In genomic region chr19:51201391-51201790, GRCm38 (mm10) we compare ENCODE assay signal across 10 mouse cellular contexts.
DNase-seq lines count a peak whose midpoint lies in the region; ATAC-seq and TF ChIP-seq lines count a peak whose summit lies in the region.
"Had no signal": no experiment of that assay in that cellular context is flagged by ENCODE, and none has a peak within 500 bp of the region (broad histone marks: within the 10 kb centered on the region; RNA-seq: fewer than 3 reads in every experiment).

No protein-coding gene starts in this region.

- no peaks in the 10 kb centered on the region for H3K4me1 ChIP-seq in intestine, postnatal 0 days (replicated peaks; ENCODE audit: control insufficient read depth, insufficient read depth, low read length)
- H3K4me1 ChIP-seq in intestine, embryonic 16.5 days (ENCODE audit: control insufficient read depth, insufficient read depth, low read length), result no peaks in the 10 kb centered on the region
- no peaks in the 10 kb centered on the region for H3K4me1 ChIP-seq in midbrain, embryonic 14.5 days (ENCODE audit: control insufficient read depth, insufficient read depth, low read length)
- H3K4me1 ChIP-seq: heart, embryonic 13.5 days had no signal

- H3K27ac ChIP-seq in intestine, postnatal 0 days (ENCODE audit: low read depth, low read length), result no peak overlapping the region
- H3K27ac ChIP-seq in intestine, embryonic 16.5 days (ENCODE audit: low read length), result no peak overlapping the region
- H3K27ac ChIP-seq in midbrain, embryonic 14.5 days (replicated peaks; ENCODE audit: low read depth, low read length), result no peak overlapping the region
- H3K27ac ChIP-seq: heart, embryonic 13.5 days; macrophage had no signal

- H3K4me3 ChIP-seq in intestine, postnatal 0 days (ENCODE audit: low read depth, low read length), result no peak overlapping the region
- no peak overlapping the region for H3K4me3 ChIP-seq in intestine, embryonic 16.5 days (ENCODE audit: low read length)
- no peak overlapping the region for H3K4me3 ChIP-seq in midbrain, embryonic 14.5 days (replicated peaks; ENCODE audit: low read depth, low read length)
- H3K4me3 ChIP-seq: heart, embryonic 13.5 days had no signal

- ATAC-seq in intestine, postnatal 0 days, result no peak
- no peak for ATAC-seq in intestine, embryonic 16.5 days
- no peak for ATAC-seq in midbrain, embryonic 14.5 days (ENCODE audit: low FRiP score, low TSS enrichment)

- TF ChIP-seq CTCF in intestine, postnatal 0 days (IDR thresholded peaks at IDR 0.05; ENCODE audit: low read depth), result peak; percentile 63

- H3K36me3 ChIP-seq in intestine, postnatal 0 days (ENCODE audit: control insufficient read depth, insufficient read depth), result no peaks in the 10 kb centered on the region
- no peaks in the 10 kb centered on the region for H3K36me3 ChIP-seq in intestine, embryonic 16.5 days (ENCODE audit: control insufficient read depth, insufficient read depth, low read length)
- no peaks in the 10 kb centered on the region for H3K36me3 ChIP-seq in midbrain, embryonic 14.5 days (ENCODE audit: control insufficient read depth, insufficient read depth, low read length)
- H3K36me3 ChIP-seq: heart, embryonic 13.5 days had no signal

- no peaks in the 10 kb centered on the region for H3K27me3 ChIP-seq in intestine, postnatal 0 days (replicated peaks; ENCODE audit: control insufficient read depth, insufficient read depth, low read length)
- no peaks in the 10 kb centered on the region for H3K27me3 ChIP-seq in intestine, embryonic 16.5 days (replicated peaks; ENCODE audit: control insufficient read depth, insufficient read depth, low read length)
- no peaks in the 10 kb centered on the region for H3K27me3 ChIP-seq in midbrain, embryonic 14.5 days (ENCODE audit: control insufficient read depth, insufficient read depth, low read length)
- H3K27me3 ChIP-seq: heart, embryonic 13.5 days had no signal

- no peaks in the 10 kb centered on the region for H3K9me3 ChIP-seq in intestine, postnatal 0 days (ENCODE audit: control insufficient read depth)
- no peaks in the 10 kb centered on the region for H3K9me3 ChIP-seq in intestine, embryonic 16.5 days (ENCODE audit: control insufficient read depth, low read length)
- peaks cover 2% of the 10 kb centered on the region; the same call in 1 of the 2 replicates for H3K9me3 ChIP-seq in midbrain, embryonic 14.5 days (ENCODE audit: control insufficient read depth, low read length)
- H3K9me3 ChIP-seq: heart, embryonic 13.5 days had no signal

- no peak overlapping the region for H3K4me2 ChIP-seq in intestine, postnatal 0 days (replicated peaks; ENCODE audit: low read depth)
- H3K4me2 ChIP-seq in intestine, embryonic 16.5 days (ENCODE audit: low read depth, low read length), result no peak overlapping the region
- no peak overlapping the region for H3K4me2 ChIP-seq in midbrain, embryonic 14.5 days (ENCODE audit: low read length)
- H3K4me2 ChIP-seq: heart, embryonic 13.5 days had no signal

- DNase-seq in ES-CJ7 (ENCODE audit: low read depth, low spot score), result peak; percentile 25
- DNase-seq in cerebellum, adult 18-20 months, result peak; percentile 1 to 2
- DNase-seq in frontal cortex, postnatal 25 days (ENCODE audit: low spot score in 2 of 2), result peak; percentile 4 to 6
- peak; percentile 71 for DNase-seq in midbrain, embryonic 14.5 days
- no peak for DNase-seq in thymus, postnatal 25 days
- no peak for DNase-seq in gastrocnemius, postnatal 25 days

- H3K9ac ChIP-seq in intestine, postnatal 0 days (ENCODE audit: low read depth, low read length), result no peak overlapping the region
- no peak overlapping the region for H3K9ac ChIP-seq in intestine, embryonic 16.5 days (ENCODE audit: low read depth, low read length)
- no peak overlapping the region for H3K9ac ChIP-seq in midbrain, embryonic 14.5 days (replicated peaks; ENCODE audit: low read length)
- H3K9ac ChIP-seq: heart, embryonic 13.5 days had no signal

Comparison
In these comparisons a context has a peak if more than half of its experiments do, and no peak if none do; other contexts are left out.
1. DNase-seq: peak in ES-CJ7 (single experiment), cerebellum, adult 18-20 months (2 of 2), frontal cortex, postnatal 25 days (2 of 2) and midbrain, embryonic 14.5 days (single experiment); none in thymus, postnatal 25 days (single experiment) and gastrocnemius, postnatal 25 days (single experiment).